Mouse (Mus musculus) T-helper 17 cell (primary cell): ENCODE data around the gene Dhx35.

ENCODE experiments used
- in situ Hi-C, 2 experiments: fragments of 300-600 bp; cut with MboI, MseI; formaldehyde crosslinking; loops; 1 replicate in 1 of 2; 2 replicates in 1 of 2; pipeline ENCODE4 v1.15.1; 2025; ENCODE audit warnings: high pct_unique_total_duplicates in 2 of 2

Gene Dhx35

DNA sequence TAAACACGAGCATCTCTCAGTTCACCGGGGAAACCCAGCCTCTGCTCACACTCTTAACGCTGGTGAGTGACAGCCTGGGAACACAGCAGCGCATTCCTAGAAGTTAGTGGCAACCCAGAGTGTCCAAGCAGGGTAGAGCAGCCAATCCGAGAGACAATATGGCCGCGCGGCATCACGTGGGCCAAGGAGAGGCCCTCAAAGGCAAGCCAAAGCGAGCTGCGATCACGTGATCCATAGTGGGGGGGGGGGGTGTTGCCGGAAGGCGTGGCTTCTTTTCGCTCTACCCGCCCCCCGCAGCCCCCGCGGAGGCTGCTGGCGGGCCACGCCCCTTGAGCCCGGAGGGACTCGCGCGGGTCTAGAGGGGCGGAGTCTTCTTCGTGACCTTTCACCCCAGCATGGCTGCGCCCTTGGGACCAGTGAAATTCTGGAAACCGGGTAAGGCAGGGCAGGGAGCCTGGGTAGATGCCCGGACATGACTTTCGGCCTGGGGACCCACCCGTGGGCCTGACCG lies at the start of gene Dhx35:
Dhx35 (plus strand) TSS at position 314 of the 511 bp plus-strand sequence.
- in situ Hi-C loops, result no loop called here

DNA sequence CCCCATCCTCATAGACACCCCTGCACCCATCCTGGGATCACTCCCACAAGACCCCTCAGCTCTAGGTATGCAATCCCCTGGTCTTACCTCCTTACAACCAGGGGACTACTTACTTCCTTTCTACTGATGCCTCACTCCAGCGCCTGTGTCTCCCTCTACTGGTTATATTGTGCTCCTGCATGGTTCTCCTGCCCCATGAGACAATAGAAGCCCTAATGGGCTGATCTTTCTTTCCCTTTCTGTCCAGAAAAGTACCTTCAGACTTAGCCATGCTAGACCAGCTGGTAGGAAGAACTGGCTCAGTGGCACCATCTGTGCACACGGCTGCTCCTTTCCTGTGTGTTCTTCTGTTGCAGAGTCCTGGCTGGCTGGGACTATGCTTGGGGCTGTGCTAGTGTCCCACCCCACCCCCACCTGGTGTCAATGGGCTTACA lies 49.5 kb upstream of the Dhx35 start:
- in situ Hi-C loops, result loop anchor here in 1 of 2 experiments (5.0 to 25.0 kb wide), 3 partner anchors 38 to 583 kb away; no protein-coding TSS in a partner anchor

DNA sequence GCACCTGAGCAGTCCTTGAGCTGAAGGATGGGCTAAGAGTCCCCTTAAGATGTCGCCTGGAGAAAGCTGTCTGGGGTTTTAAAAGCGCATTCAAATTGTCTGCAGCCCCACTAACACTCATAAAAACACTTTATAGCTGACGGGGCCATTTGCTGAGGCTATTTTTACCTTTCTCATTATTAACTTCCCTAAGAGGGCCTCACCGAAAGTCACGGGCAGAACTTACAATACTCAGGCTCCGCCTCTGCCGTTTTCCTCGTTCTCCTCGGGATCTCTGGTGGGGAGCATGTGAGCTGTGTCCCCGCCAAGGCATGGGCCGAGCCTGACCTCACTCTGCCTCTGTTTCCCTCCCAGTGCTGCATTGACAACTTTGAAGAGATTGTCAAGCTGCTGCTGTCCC lies 48.4 kb upstream of the Dhx35 start:
- in situ Hi-C loops, result loop anchor here in 1 of 2 experiments (5.0 to 25.0 kb wide), 3 partner anchors 39 to 584 kb away; no protein-coding TSS in a partner anchor

DNA sequence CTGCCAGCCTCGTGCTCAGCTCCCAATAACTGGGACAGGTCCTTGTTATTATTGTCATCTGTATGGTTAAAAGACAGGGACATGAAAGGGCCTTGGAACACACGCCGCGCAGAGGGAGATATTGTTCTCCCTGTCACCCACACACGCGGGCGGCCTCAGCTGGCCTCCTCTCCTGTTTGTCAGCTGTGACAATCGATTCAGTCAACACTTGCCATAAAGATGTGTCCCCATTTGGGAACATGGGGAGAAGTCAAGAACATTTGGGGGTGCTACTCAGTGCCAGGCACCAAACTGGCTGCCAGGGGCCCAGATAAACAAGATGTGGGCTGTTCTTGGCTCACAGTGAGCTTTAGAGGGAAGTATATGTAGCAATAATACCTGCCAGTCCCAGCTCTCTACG lies 45.2 kb upstream of the Dhx35 start:
- in situ Hi-C loops, result loop anchor here in 1 of 2 experiments (5.0 to 25.0 kb wide), 3 partner anchors 42 to 587 kb away; no protein-coding TSS in a partner anchor

- in situ Hi-C loops, result loop anchor here in 1 of 2 experiments (5.0 kb wide), 1 partner anchor 102 kb away; no protein-coding TSS in a partner anchor
Measured at GRCm38 (mm10) chr2:158760231-158760630, 34.4 kb upstream of the Dhx35 start.

DNA sequence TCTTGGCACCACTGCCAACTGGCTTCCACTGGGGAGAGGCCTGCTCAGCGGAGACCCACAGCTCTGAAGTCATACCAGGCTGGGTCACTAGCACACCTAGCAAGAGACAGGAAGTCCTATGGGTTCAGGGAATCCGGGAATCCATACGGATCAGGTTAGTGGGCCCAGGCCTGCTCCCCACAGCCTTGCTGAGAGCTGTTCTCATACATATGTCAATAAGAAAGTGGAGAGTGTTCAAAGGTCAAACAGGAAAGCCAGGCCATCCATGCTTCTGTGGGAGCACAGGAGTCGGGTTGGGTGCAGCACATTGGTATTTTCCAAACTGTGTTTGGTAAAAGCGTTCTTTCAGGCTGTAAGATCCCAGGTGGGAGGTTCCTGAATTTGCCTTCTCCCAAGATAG lies 32.3 kb upstream of the Dhx35 start:
- in situ Hi-C loops, result loop anchor here in 1 of 2 experiments (5.0 kb wide), 1 partner anchor 100 kb away; no protein-coding TSS in a partner anchor

- in situ Hi-C loops, result no loop called here
Measured at GRCm38 (mm10) chr2:158767742-158768339, 26.8 kb upstream of the Dhx35 start, which contains the start of gene Fam83d. Gene Fam83d (plus strand): TSS chr2:158768093.

DNA sequence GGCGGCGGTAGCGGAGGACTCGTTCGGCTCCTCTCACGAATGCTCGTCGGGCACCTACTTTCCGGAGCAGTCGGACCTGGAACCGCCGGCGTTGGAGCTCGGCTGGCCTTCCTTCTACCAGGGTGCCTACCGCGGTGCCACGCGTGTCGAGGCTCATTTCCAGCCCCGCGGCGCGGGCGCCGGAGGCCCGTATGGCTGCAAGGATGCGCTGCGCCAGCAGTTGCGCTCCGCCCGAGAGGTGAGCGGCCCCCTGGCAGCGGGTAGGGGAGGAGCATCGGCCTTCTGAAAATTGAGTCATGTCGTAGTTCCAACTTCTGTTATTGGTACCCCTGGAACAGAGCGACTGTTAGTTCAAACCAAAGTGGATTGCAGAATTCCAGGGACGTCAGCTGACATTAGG lies 26.3 kb upstream of the Dhx35 start:
- in situ Hi-C loops, result no loop called here

GRCm38 (mm10) chr2:158768771-158769170 lies 25.8 kb upstream of the Dhx35 start:
- in situ Hi-C loops, result no loop called here

GRCm38 (mm10) chr2:158770126-158770757 lies 24.4 kb upstream of the Dhx35 start:
- in situ Hi-C loops, result no loop called here

- in situ Hi-C loops, result no loop called here
Measured at GRCm38 (mm10) chr2:158771066-158771763, 23.4 kb upstream of the Dhx35 start.

- in situ Hi-C loops, result no loop called here
Measured at GRCm38 (mm10) chr2:158772808-158773207, 21.8 kb upstream of the Dhx35 start.

DNA sequence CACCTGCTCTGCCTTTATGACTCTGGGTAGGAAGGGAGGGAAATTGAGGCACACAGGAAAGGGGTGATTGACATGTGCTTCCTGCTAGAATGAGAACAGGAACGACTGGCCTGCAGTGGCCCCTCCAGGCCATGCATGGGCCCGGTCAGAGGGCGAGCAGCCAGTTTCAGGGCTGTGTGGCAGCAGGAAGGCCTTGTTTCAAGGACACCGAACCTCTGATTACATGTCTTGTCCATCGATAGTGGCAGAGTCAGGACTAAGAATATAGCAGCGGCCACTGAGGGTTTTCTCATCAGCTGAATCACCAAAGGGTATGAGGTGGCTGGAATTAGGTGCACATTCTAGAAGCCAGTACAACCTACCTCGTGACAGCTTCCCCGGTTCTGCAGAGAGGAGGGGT lies 19.7 kb upstream of the Dhx35 start:
- in situ Hi-C loops, result no loop called here

GRCm38 (mm10) chr2:158776716-158777115 lies 17.9 kb upstream of the Dhx35 start:
- in situ Hi-C loops, result no loop called here

DNA sequence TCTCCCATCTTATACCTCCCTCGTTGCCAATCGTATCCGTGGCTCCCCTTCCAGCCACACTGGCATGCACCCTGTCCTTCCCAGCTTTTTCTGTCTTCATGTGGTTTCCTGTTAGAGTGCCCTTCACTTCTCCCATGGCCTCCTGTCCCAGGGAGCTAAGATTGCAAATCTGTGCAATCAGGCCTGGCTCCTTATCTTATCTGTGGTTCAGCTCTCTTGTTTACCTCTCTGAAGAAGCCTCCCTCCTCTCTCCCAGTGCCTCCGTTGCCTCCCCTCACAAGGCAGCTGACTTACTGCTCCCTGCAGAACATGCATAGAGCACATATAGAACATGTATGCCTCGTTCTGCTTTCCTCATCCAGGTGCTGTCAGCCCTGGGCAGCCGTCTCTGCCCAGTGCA lies 17.1 kb upstream of the Dhx35 start:
- in situ Hi-C loops, result no loop called here

DNA sequence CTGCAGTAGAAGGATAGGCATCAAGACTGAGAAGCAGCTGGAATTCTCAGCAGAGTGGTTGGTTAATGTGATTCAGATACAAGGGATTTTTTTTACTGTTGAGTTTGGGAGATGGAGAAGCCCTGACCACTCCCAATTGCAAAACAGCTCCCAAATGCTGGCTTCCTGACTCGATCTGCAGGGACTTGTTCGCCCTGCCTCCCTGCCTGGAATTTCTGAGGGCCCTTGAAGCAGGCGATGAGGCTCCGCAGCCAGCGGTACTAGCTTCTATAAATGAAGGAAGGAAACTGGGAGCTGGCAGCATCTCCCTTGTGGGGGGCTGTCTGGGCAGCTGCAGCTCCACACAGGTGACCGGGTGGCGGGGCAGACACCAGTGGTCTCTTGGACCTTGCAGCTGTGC lies 16.3 kb upstream of the Dhx35 start:
- in situ Hi-C loops, result no loop called here

- in situ Hi-C loops, result no loop called here
Measured at GRCm38 (mm10) chr2:158781126-158781525, 13.5 kb upstream of the Dhx35 start.

GRCm38 (mm10) chr2:158786927-158787795 lies 7.4 kb upstream of the Dhx35 start:
- in situ Hi-C loops, result no loop called here

DNA sequence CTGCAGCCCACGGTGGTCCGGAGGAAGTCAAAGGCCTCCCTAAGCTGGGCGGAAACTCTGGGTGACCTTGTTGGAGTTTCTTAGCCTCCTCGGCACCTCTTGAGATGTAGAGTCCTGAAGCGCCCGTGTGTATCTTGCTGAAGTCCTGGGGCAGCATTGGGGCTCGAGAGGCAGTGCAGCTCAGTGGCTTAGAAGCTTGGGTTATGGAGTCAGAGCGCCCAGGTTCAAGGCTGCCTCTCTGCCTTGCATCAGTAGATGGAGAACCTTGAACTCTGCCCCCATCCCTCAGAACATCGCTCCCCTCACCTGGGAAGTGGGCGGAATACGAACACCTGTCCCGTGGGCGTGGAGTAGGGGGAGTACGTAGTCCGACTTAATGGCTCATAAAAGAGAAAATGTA lies 436 bp downstream of the Dhx35 start:
- in situ Hi-C loops, result no loop called here

DNA sequence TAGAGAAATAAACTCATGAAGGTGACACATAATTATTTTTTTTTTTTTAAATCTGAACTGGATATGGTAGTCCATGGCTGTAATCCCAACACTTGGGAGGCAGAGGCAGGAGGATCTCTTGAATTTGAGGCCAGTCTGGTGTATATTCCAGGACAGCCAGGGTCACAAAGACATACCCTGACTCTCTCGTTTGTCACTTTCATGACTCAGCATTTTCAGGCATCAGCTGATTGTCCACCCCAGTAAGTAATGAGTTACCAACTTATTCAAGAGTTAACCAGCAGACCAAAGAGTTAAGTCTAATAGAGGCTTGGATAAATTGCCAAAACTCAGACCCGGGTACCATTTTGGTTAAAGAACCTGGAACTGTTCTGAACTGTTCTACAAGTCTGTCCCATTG lies 1.3 kb downstream of the Dhx35 start:
- in situ Hi-C loops, result no loop called here

GRCm38 (mm10) chr2:158799328-158799727 lies 4.7 kb downstream of the Dhx35 start:
- in situ Hi-C loops, result no loop called here
